Mouse (Mus musculus): ENCODE measurements at regions not wholly inside any gene's neighbourhood (a gene's known extent, or its start where the extent isn't known, plus 50 kb on each side); places are given as distances from the start of the nearest gene placed in this dataset.

DNA sequence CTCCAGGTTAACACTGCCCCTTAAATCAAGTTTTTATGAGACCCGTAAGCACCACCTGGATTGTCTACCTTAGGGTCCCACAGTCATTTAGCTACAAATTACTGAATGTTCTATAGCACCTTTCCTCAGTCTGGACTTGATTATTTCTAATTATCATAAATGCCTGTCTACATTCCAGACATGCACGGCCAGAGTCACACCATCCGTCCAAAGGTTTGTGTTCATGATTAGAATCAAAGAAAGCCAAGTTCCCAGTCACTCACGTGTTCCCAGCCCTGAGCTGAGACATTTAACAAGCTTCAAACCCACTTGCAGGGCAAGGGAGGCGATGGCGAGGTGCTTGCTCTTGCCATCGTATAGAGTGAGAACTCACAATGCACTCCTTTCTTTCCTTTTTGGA is 398.1 kb downstream of the Irx1 start:
- no peak for TF ChIP-seq CTCF (IDR thresholded peaks at IDR 0.05)
- no peak for TF ChIP-seq EP300 (IDR thresholded peaks at IDR 0.05; ENCODE audit: insufficient read depth, low read depth, low read length)

All from heart, adult 2 months (tissue).